Mouse (Mus musculus) neural tube, embryonic 14.5 days (tissue): ENCODE data around the gene Muc1. TPM values are rescaled to one million over a fixed set of nuclear protein-coding genes. Genes with fewer than 3 reads are reported as not detected.
"Not testable (repeated sequence)": the region's sequence is repeated elsewhere in the genome, so short reads cannot be mapped to it uniquely, and the experiment has no call there.

Experiments
- ATAC-seq: fragments of 200-750 bp; cut with Nextera tagmentation; 2 replicates; pipeline ENCODE4 v1.8.0; 2017; ENCODE audit warnings: low read depth, mild to moderate bottlenecking, moderate TSS enrichment, moderate library complexity
- H3K27ac ChIP-seq: fragments of 300-500 bp; sonication (generic); 2 replicates; pipeline ENCODE4 v1.5.1; 2014; ENCODE audit warnings: low read depth, mild to moderate bottlenecking, control low read depth, low read length, moderate library complexity, mixed read lengths
- H3K27me3 ChIP-seq: fragments of 300-500 bp; sonication (generic); 2 replicates; pipeline ENCODE4 v1.6.1; 2014; ENCODE audit warnings: low read length; ENCODE audit not compliant: control insufficient read depth, insufficient read depth
- H3K36me3 ChIP-seq: fragments of 300-500 bp; sonication (generic); 2 replicates; pipeline ENCODE4 v1.6.1; 2014; ENCODE audit warnings: low read length, mixed read lengths; ENCODE audit not compliant: control insufficient read depth, insufficient read depth
- H3K4me1 ChIP-seq: fragments of 300-500 bp; sonication (generic); 2 replicates; pipeline ENCODE4 v1.6.1; 2014; ENCODE audit warnings: low read length; ENCODE audit not compliant: control insufficient read depth, insufficient read depth
- H3K4me2 ChIP-seq: fragments of 300-500 bp; sonication (generic); 2 replicates; pipeline ENCODE4 v1.6.1; 2014; ENCODE audit warnings: mild to moderate bottlenecking, low read depth, low read length, control low read depth
- H3K4me3 ChIP-seq: fragments of 300-500 bp; sonication (generic); 2 replicates; pipeline ENCODE4 v1.5.1; 2014; ENCODE audit warnings: low read depth, low read length, control low read depth, mixed read lengths
- H3K9ac ChIP-seq: fragments of 300-500 bp; sonication (generic); replicated peaks from 2 replicates; pipeline ENCODE4 v1.6.1; 2014; ENCODE audit warnings: low read depth, mild to moderate bottlenecking, control low read depth, low read length, mixed read lengths
- H3K9me3 ChIP-seq: fragments of 300-500 bp; sonication (generic); 2 replicates; pipeline ENCODE4 v1.6.1; 2016; ENCODE audit warnings: low read length; ENCODE audit not compliant: control insufficient read depth
- WGBS: fragments of 180-500 bp; shearing (Covaris S2); extraction: QIAGEN DNeasy Blood & Tissue Kit; methylation state at CpG from one replicate; pipeline ENCODE4 v1.1.7; 2014; 5-methylcytosine and 5-hydroxymethylcytosine counted together
- polyA plus RNA-seq: library from polyadenylated mRNA; unstranded; fragments of >200 nt; fragmentation: Nextera tagmentation; extraction: Ambion mirVana; gene quantifications from 2 replicates; pipeline ENCODE4 v1.2.1, GENCODE M21; 2014

Gene Muc1
- polyA plus RNA-seq, 1 experiment from 2014 or later = 1.4 TPM

DNA sequence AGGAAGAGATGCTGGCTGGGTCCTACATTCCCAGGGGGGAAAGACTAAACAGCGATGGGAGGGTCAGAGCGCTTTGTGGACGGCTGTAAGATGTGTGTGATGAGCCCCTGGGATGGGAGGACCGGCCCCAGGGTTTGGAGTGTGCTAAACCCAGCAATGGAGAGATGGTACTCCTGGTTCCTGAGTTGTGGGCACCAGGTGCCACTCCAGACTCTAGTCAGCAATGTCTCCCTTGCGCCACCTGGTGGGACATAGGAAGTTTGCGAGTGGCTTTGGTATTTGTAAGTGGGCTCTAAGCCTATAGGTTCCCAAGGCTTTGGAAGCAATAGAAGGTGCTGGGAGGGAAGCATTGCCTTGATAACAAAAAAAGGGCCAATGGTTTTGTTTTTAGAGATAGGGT, 13.0 kb upstream of the Muc1 start:
- peaks cover 19% of the 10 kb centered on the region for H3K4me1 ChIP-seq
- peak overlapping the region; percentile 75 for H3K4me3 ChIP-seq
- H3K4me2 ChIP-seq = peak overlapping the region; percentile 79
- peak overlapping the region; percentile 82; the same call in 1 of the 2 replicates for H3K9ac ChIP-seq
- WGBS = 3% methylated on average over 6 of the region's 6 CpGs
- ATAC-seq = peak; percentile 33
- peaks cover 5% of the 10 kb centered on the region; the same call in 1 of the 2 replicates for H3K36me3 ChIP-seq
- no peaks in the 10 kb centered on the region for H3K9me3 ChIP-seq
- peak overlapping the region; percentile 95 for H3K27ac ChIP-seq
- H3K27me3 ChIP-seq = peaks cover 3% of the 10 kb centered on the region; the same call in 1 of the 2 replicates

GRCm38 (mm10) chr3:89216407-89216806, 12.4 kb upstream of the Muc1 start:
- not testable (repeated sequence) for H3K36me3 ChIP-seq, H3K27me3 ChIP-seq, H3K9ac ChIP-seq, H3K4me2 ChIP-seq, H3K9me3 ChIP-seq, H3K4me3 ChIP-seq, ATAC-seq
- peaks cover 19% of the 10 kb centered on the region for H3K4me1 ChIP-seq
- WGBS = 77% methylated on average over 7 of the region's 7 CpGs
- 0 out of 2 replicates have a peak overlapping the region, but pooled peaks have one; percentile 95 for H3K27ac ChIP-seq

DNA sequence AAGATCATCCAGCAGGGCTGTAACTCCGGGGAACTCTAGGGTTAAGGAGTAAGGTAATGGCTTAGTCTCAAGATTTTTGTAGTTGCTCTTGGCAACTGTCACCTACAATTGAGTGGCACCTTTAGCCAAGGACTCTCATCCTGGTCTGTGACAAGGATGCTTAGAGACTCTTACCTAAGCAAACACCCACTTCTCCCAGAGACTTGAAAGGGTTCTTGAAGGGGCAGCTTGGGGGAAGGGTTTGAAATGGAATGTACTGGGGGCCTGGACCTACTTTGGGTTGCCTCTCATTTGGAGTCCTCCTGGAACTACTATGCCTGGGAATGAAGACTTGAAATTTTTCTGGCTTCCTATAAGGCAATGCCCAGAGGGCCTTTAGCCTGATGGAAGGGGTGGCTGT, 10.6 kb upstream of the Muc1 start:
- Histone ChIP-seq H3K27ac (no peak overlapping the region), H3K9ac (no peak overlapping the region), H3K36me3 (no peaks in the 10 kb centered on the region), H3K27me3 (peaks cover 3% of the 10 kb centered on the region; the same call in 1 of the 2 replicates), H3K4me2 (no peak overlapping the region), H3K4me1 (peaks cover 12% of the 10 kb centered on the region; the same call in 1 of the 2 replicates), H3K4me3 (no peak overlapping the region), H3K9me3 (no peaks in the 10 kb centered on the region)
- WGBS = 83% methylated on average over 1 of the region's 1 CpGs
- no peak for ATAC-seq

GRCm38 (mm10) chr3:89219546-89219945, 9.3 kb upstream of the Muc1 start:
- Histone ChIP-seq H3K27ac (no peak overlapping the region), H3K36me3 (no peaks in the 10 kb centered on the region), H3K9me3 (no peaks in the 10 kb centered on the region), H3K27me3 (no peaks in the 10 kb centered on the region), H3K9ac (no peak overlapping the region), H3K4me3 (no peak overlapping the region), H3K4me1 (peaks cover 15% of the 10 kb centered on the region; the same call in 1 of the 2 replicates), H3K4me2 (no peak overlapping the region)
- no peak for ATAC-seq
- WGBS = 54% methylated on average over 8 of the region's 8 CpGs

- H3K27ac ChIP-seq = no peak overlapping the region
- no peak overlapping the region for H3K9ac ChIP-seq
- H3K27me3 ChIP-seq = no peaks in the 10 kb centered on the region
- H3K4me3 ChIP-seq = no peak overlapping the region
- H3K9me3 ChIP-seq = no peaks in the 10 kb centered on the region
- 67% methylated on average over 5 of the region's 5 CpGs for WGBS
- ATAC-seq = no peak
- H3K4me1 ChIP-seq = peaks cover 15% of the 10 kb centered on the region
- no peaks in the 10 kb centered on the region for H3K36me3 ChIP-seq
- H3K4me2 ChIP-seq = no peak overlapping the region
Measured at GRCm38 (mm10) chr3:89221167-89221566, 7.7 kb upstream of the Muc1 start.

DNA sequence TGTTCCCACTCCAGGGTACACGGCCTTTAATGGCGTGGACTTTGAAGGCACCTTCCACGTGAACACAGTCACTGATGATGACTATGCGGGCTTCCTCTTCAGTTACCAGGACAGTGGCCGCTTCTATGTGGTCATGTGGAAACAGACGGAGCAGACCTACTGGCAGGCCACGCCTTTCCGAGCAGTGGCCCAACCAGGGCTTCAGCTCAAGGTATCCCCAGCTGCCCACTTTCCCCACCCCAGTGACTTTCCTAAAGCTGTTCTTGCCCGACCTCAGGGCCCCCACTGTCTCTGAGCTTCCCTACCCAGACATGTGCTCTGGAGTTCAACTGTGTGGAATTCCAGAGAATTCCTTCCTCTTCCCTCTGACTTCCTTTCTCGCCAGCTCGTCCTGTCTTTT, 4.1 kb upstream of the Muc1 start:
- 38% methylated on average over 11 of the region's 11 CpGs for WGBS
- H3K27me3 ChIP-seq = no peaks in the 10 kb centered on the region
- peak overlapping the region; percentile 83 for H3K27ac ChIP-seq
- H3K9ac ChIP-seq = peak overlapping the region; percentile 63
- no peak for ATAC-seq
- no peaks in the 10 kb centered on the region for H3K36me3 ChIP-seq
- peak overlapping the region; percentile 57 for H3K4me2 ChIP-seq
- H3K9me3 ChIP-seq = no peaks in the 10 kb centered on the region
- peak overlapping the region; percentile 40 for H3K4me3 ChIP-seq
- H3K4me1 ChIP-seq = peaks cover 32% of the 10 kb centered on the region

DNA sequence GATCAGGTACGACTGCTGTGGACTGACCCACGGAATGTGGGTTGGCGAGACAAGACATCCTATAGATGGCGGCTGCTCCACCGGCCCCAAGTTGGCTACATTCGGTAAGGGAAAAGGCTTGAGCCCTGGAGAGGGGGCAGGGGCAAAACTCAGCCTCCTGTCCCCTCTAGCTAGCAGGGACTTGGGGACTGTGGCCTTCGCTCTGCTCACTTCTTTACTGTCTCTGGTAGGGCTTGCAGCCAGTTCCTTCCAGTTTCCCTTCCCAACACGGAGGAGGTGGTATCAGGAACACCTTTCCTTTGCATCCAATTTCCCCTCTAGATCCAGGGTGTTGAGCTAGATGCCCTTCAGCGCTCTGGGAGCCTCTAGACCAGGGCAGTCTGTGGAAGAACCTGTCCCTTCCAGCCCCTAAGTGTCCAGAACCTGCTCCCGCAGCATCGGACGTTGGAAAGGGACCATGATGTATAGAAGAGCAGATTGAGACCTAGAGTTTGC, 3.5 kb upstream of the Muc1 start:
- Histone ChIP-seq H3K27ac (peak overlapping the region; percentile 83), H3K9ac (peak overlapping the region; percentile 63), H3K4me2 (peak overlapping the region; percentile 57), H3K9me3 (no peaks in the 10 kb centered on the region), H3K36me3 (no peaks in the 10 kb centered on the region), H3K4me3 (peak overlapping the region; percentile 40), H3K27me3 (no peaks in the 10 kb centered on the region), H3K4me1 (peaks cover 32% of the 10 kb centered on the region)
- ATAC-seq = no peak
- 24% methylated on average over 12 of the region's 12 CpGs for WGBS

DNA sequence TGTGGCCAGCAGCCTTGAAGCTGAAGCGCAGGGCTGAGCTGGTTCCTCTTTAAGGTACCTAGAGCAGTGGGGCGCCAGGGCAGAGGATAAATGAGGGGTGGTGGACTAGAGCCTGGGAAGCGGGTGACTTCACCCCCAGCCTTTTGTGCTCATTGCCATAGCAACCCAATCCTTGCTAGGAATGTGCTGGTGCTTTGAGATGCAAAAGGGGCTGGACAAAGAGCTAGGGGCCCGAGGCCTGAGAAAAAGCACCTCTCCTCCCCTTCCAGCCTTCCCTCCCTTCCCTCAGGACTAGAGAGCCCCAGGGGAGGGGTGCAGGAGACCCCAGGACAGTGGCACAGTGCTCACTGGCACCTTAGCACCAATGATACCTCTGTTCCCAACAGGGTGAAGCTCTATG, 2.9 kb upstream of the Muc1 start:
- ATAC-seq = peak; percentile 41; the same call in 1 of the 2 replicates
- Histone ChIP-seq H3K9ac (peak overlapping the region; percentile 63), H3K9me3 (no peaks in the 10 kb centered on the region), H3K36me3 (no peaks in the 10 kb centered on the region), H3K4me1 (peaks cover 32% of the 10 kb centered on the region), H3K4me2 (peak overlapping the region; percentile 57), H3K27ac (peak overlapping the region; percentile 83), H3K4me3 (peak overlapping the region; percentile 40), H3K27me3 (no peaks in the 10 kb centered on the region)
- 4% methylated on average over 4 of the region's 4 CpGs for WGBS

GRCm38 (mm10) chr3:89226361-89226760, 2.5 kb upstream of the Muc1 start:
- H3K36me3 ChIP-seq = no peaks in the 10 kb centered on the region
- 4% methylated on average over 11 of the region's 11 CpGs for WGBS
- peak overlapping the region; percentile 57 for H3K4me2 ChIP-seq
- peak overlapping the region; percentile 63 for H3K9ac ChIP-seq
- no peaks in the 10 kb centered on the region for H3K9me3 ChIP-seq
- peaks cover 32% of the 10 kb centered on the region for H3K4me1 ChIP-seq
- H3K27me3 ChIP-seq = no peaks in the 10 kb centered on the region
- peak overlapping the region; percentile 83 for H3K27ac ChIP-seq
- H3K4me3 ChIP-seq = peak overlapping the region; percentile 40
- ATAC-seq = no peak
